34 mouse cellular contexts compared by ENCODE assay signal in genomic region chr2:154786776-154787175, GRCm38 (mm10). TPM values are rescaled to one million over a fixed set of nuclear protein-coding genes. Genes with fewer than 3 reads are reported as not detected.
DNase-seq lines count a peak whose midpoint lies in the region; ATAC-seq and TF ChIP-seq lines count a peak whose summit lies in the region.
"Had no signal": no experiment of that assay in that cellular context is flagged by ENCODE, and none has a peak within 500 bp of the region (broad histone marks: within the 10 kb centered on the region; RNA-seq: fewer than 3 reads in every experiment).

No protein-coding gene starts in this region.

- WGBS in liver, embryonic 12.5 days (ENCODE audit: insufficient replicate concordance): 70% methylated on average over 11 of the region's 11 CpGs
- 86% methylated on average over 11 of the region's 11 CpGs for WGBS in embryonic facial prominence, embryonic 10.5 days

- H3K4me3 ChIP-seq in erythroblast, embryonic 14.5 days (replicated peaks): peak overlapping the region; percentile 50
- H3K4me3 ChIP-seq in E14TG2a.4 (replicated peaks; ENCODE audit: low read length) (peak overlapping the region; percentile 17; the same call in 1 of the 2 replicates), MEL (ENCODE audit: control insufficient read depth in 1 of 2, insufficient read depth in 1 of 2, low read depth in 2 of 2, low read length in 2 of 2) (no peak overlapping the region)
- no peak overlapping the region for H3K4me3 ChIP-seq in liver, embryonic 12.5 days
- no peak overlapping the region for H3K4me3 ChIP-seq in embryonic facial prominence, embryonic 10.5 days
- H3K4me3 ChIP-seq: heart, adult 2 months; heart, embryonic 15.5 days; layer of hippocampus, adult 2 months; limb, embryonic 12.5 days; midbrain, embryonic 12.5 days; neural tube, embryonic 15.5 days had no signal

- peak overlapping the region; percentile 56 for H3K4me2 ChIP-seq in liver, embryonic 12.5 days
- H3K4me2 ChIP-seq: heart, embryonic 15.5 days; hindbrain, embryonic 14.5 days; limb, embryonic 12.5 days; midbrain, embryonic 12.5 days; neural tube, embryonic 15.5 days had no signal

- TF ChIP-seq RAD21 in MEL (IDR thresholded peaks at IDR 0.05; ENCODE audit: low read depth, low read length): no peak

- peaks cover 71% of the 10 kb centered on the region for H3K4me1 ChIP-seq in erythroblast, embryonic 14.5 days (ENCODE audit: control insufficient read depth)
- H3K4me1 ChIP-seq in E14TG2a.4 (replicated peaks; ENCODE audit: low read depth, low read length) (peaks cover 41% of the 10 kb centered on the region), MEL (ENCODE audit: control insufficient read depth in 1 of 2, insufficient read depth in 2 of 2, low read length in 2 of 2) (peaks cover 9 to 20% of the 10 kb centered on the region in 2 experiments)
- H3K4me1 ChIP-seq in liver, embryonic 12.5 days: peaks cover 61% of the 10 kb centered on the region
- H3K4me1 ChIP-seq in embryonic facial prominence, embryonic 10.5 days: peaks cover 37% of the 10 kb centered on the region

- no peak for TF ChIP-seq POLR2A in MEL (IDR thresholded peaks at IDR 0.05; ENCODE audit: control insufficient read depth in 1 of 2, insufficient read depth in 1 of 2, low read depth in 1 of 2, low read length in 2 of 2, poor library complexity in 1 of 2)

- H3K9me3 ChIP-seq in erythroblast, embryonic 14.5 days (ENCODE audit: control insufficient read depth, low read length): no peaks in the 10 kb centered on the region
- H3K9me3 ChIP-seq in E14TG2a.4 (ENCODE audit: low read length): no peaks in the 10 kb centered on the region
- no peaks in the 10 kb centered on the region for H3K9me3 ChIP-seq in MEL (replicated peaks; ENCODE audit: insufficient read depth, low read length)
- no peaks in the 10 kb centered on the region for H3K9me3 ChIP-seq in liver, embryonic 12.5 days (replicated peaks)
- no peaks in the 10 kb centered on the region for H3K9me3 ChIP-seq in embryonic facial prominence, embryonic 10.5 days
- H3K9me3 ChIP-seq: heart, embryonic 15.5 days; limb, embryonic 12.5 days; midbrain, embryonic 12.5 days; neural tube, embryonic 15.5 days had no signal

- no peak overlapping the region for H3K9ac ChIP-seq in MEL (ENCODE audit: control insufficient read depth, low read depth, low read length, poor library complexity, severe bottlenecking)
- peak overlapping the region; percentile 15 for H3K9ac ChIP-seq in liver, embryonic 12.5 days
- H3K9ac ChIP-seq: forebrain, postnatal 0 days; heart, embryonic 15.5 days; hindbrain, embryonic 14.5 days; limb, embryonic 12.5 days; midbrain, embryonic 12.5 days; neural tube, embryonic 15.5 days had no signal

- no peaks in the 10 kb centered on the region; the same call in 1 of the 2 replicates for H3K36me3 ChIP-seq in erythroblast, embryonic 14.5 days (ENCODE audit: control insufficient read depth)
- H3K36me3 ChIP-seq in E14TG2a.4 (ENCODE audit: insufficient read depth, low read length) (no peaks in the 10 kb centered on the region), MEL (ENCODE audit: control insufficient read depth in 1 of 2, insufficient read depth in 2 of 2, low read length in 2 of 2) (peaks cover 0 to 18% of the 10 kb centered on the region in 2 experiments; a peak in 2 of 4 replicates)
- H3K36me3 ChIP-seq in liver, embryonic 12.5 days: no peaks in the 10 kb centered on the region
- no peaks in the 10 kb centered on the region for H3K36me3 ChIP-seq in embryonic facial prominence, embryonic 10.5 days (replicated peaks)
- H3K36me3 ChIP-seq: heart, embryonic 15.5 days; limb, embryonic 12.5 days; midbrain, embryonic 12.5 days; neural tube, embryonic 15.5 days had no signal

- peak; percentile 35 for DNase-seq in MEL (ENCODE audit: low read depth, low spot score)
- DNase-seq in embryonic facial prominence, embryonic 10.5 days (ENCODE audit: low spot score): no peak
- DNase-seq in thymus, postnatal 36 days: no peak
- DNase-seq in urinary bladder, adult 2 months (ENCODE audit: low spot score): no peak
- DNase-seq: adrenal gland, postnatal 14 days; cerebellum, adult 9-10 months; forebrain, postnatal 0 days; gastrocnemius, postnatal 25 days; heart, adult 2 months; heart, postnatal 4 days; kidney, adult 8-10 months; kidney, postnatal 14 days; lung, adult 2 months; lung, postnatal 14 days; thymus, adult 18-20 months had no signal

- no peak for TF ChIP-seq EP300 in MEL (IDR thresholded peaks at IDR 0.05; ENCODE audit: low read depth in 1 of 2, low read length in 2 of 2)

- peaks cover 7% of the 10 kb centered on the region for H3K79me2 ChIP-seq in MEL (ENCODE audit: control insufficient read depth, insufficient read depth, low read length, poor library complexity)

- H3K27me3 ChIP-seq in erythroblast, embryonic 14.5 days (ENCODE audit: control insufficient read depth): peaks cover 3% of the 10 kb centered on the region
- peaks cover 12% of the 10 kb centered on the region for H3K27me3 ChIP-seq in E14TG2a.4 (ENCODE audit: insufficient read depth, low read length)
- H3K27me3 ChIP-seq in MEL (ENCODE audit: control insufficient read depth in 1 of 2, insufficient read depth in 2 of 2, low read length in 2 of 2): no peaks in the 10 kb centered on the region
- peaks cover 8% of the 10 kb centered on the region for H3K27me3 ChIP-seq in liver, embryonic 12.5 days (replicated peaks)
- H3K27me3 ChIP-seq in embryonic facial prominence, embryonic 10.5 days (replicated peaks; ENCODE audit: low read depth, poor library complexity, severe bottlenecking): no peaks in the 10 kb centered on the region
- H3K27me3 ChIP-seq: CH12.LX; heart, embryonic 15.5 days; limb, embryonic 12.5 days; midbrain, embryonic 12.5 days; neural tube, embryonic 15.5 days had no signal

- H3K27ac ChIP-seq in MEL (ENCODE audit: control insufficient read depth, low read depth, low read length): no peak overlapping the region
- peak overlapping the region; percentile 86 for H3K27ac ChIP-seq in liver, embryonic 12.5 days
- H3K27ac ChIP-seq in embryonic facial prominence, embryonic 10.5 days (replicated peaks): no peak overlapping the region
- H3K27ac ChIP-seq: heart, adult 2 months; heart, embryonic 15.5 days; hindbrain, embryonic 14.5 days; layer of hippocampus, adult 2 months; limb, embryonic 12.5 days; midbrain, embryonic 12.5 days; neural tube, embryonic 15.5 days had no signal

- no peak for ATAC-seq in erythroblast, adult 5-6 weeks (replicated peaks; ENCODE audit: low FRiP score, poor library complexity, severe bottlenecking)
- no peak for ATAC-seq in liver, embryonic 12.5 days
- ATAC-seq: forebrain, postnatal 0 days had no signal

- TF ChIP-seq CTCF in E14TG2a.4 (conservative IDR thresholded peaks at IDR 0.05; ENCODE audit: low read length) (no peak), MEL (IDR thresholded peaks at IDR 0.05 in 2 of 3, conservative IDR thresholded peaks at IDR 0.05 in 1 of 3; ENCODE audit: control insufficient read depth in 1 of 3, insufficient read depth in 1 of 3, low read depth in 2 of 3, low read length in 3 of 3, poor library complexity in 1 of 3, severe bottlenecking in 1 of 3) (no peak)

TF ChIP-seq in MEL, 35 proteins besides CTCF, POLR2A, EP300 and RAD21:
- TF ChIP-seq UBTF (IDR thresholded peaks at IDR 0.05; ENCODE audit: borderline replicate concordance, insufficient read depth, low read depth, low read length): no peak
- no peak for TF ChIP-seq GATA1 (IDR thresholded peaks at IDR 0.05; ENCODE audit: low read depth, low read length)
- peak; percentile 45; the same call in 1 of the 2 replicates for TF ChIP-seq MAX (IDR thresholded peaks at IDR 0.05; ENCODE audit: low read length)
TF ChIP-seq in MEL: peak in this region for 1.

RNA-seq across cellular contexts. Expression of gene Raly, which starts 4.1 kb away (rescaled TPM):
- polyA plus RNA-seq in erythroblast, embryonic 14.5 days (2012): 135 and 142 TPM in 2 replicates
- 31.1 and 38.2 TPM in 2 replicates for total RNA-seq in erythroblast, adult 5-6 weeks (2015; ENCODE audit: low replicate concordance)
- 51.7 and 77.5 TPM in 2 replicates for total RNA-seq in erythroblast, adult 5-6 weeks (2017; ENCODE audit: low replicate concordance)
- 214 and 237 TPM in 2 replicates for total RNA-seq in MEL (2012; rRNA removed)
- 100 to 1,000 TPM in 1 of 2 experiments, not detected in 1; 407 TPM for polyA plus RNA-seq in MEL (2012; ENCODE audit: insufficient read depth in 1 of 2, insufficient read length in 2 of 2, low read depth in 1 of 2, low replicate concordance in 2 of 2, missing spikeins in 1 of 2)
- 29.6 and 37.1 TPM in 2 replicates for polyA plus RNA-seq in liver, embryonic 12.5 days (2016; fragmentation: Nextera tagmentation; extraction: Ambion mirVana)
- polyA plus RNA-seq in embryonic facial prominence, embryonic 10.5 days (2016; fragmentation: Nextera tagmentation; extraction: Ambion mirVana): 52.8 and 53.1 TPM in 2 replicates
- 196 and 218 TPM in 2 replicates for polyA plus RNA-seq in urinary bladder, adult 2 months (2012; rRNA removed)

RNA-seq across cellular contexts. Expression of gene a, which starts 4.4 kb away (rescaled TPM):
- not detected in 2 replicates for polyA plus RNA-seq in erythroblast, embryonic 14.5 days (2012)
- total RNA-seq in erythroblast, adult 5-6 weeks (2015; ENCODE audit: low replicate concordance): not detected in 2 replicates
- not detected in 2 replicates for total RNA-seq in erythroblast, adult 5-6 weeks (2017; ENCODE audit: low replicate concordance)
- total RNA-seq in MEL (2012; rRNA removed): not detected in 2 replicates
- polyA plus RNA-seq in MEL (2012; ENCODE audit: insufficient read depth in 1 of 2, insufficient read length in 2 of 2, low read depth in 1 of 2, low replicate concordance in 2 of 2, missing spikeins in 1 of 2): not detected
- polyA plus RNA-seq in liver, embryonic 12.5 days (2016; fragmentation: Nextera tagmentation; extraction: Ambion mirVana): 0.29 and 0.36 TPM in 2 replicates
- polyA plus RNA-seq in embryonic facial prominence, embryonic 10.5 days (2016; fragmentation: Nextera tagmentation; extraction: Ambion mirVana): 1.5 and 2.3 TPM in 2 replicates
- not detected in 2 replicates for polyA plus RNA-seq in urinary bladder, adult 2 months (2012; rRNA removed)
- total RNA-seq: adrenal gland, postnatal 14 days; common myeloid progenitor, adult 5-6 weeks; gastrocnemius, postnatal 25 days; heart, adult 2 months; heart, postnatal 4 days; layer of hippocampus, adult 2 months; layer of hippocampus, postnatal 25 days; left cerebral cortex, postnatal 14 days; megakaryocyte, adult 5-6 weeks had no signal
- polyA plus RNA-seq: heart, adult 2 months; lung, adult 2 months; spleen, adult 2 months; stomach, embryonic 14.5 days had no signal

RNA-seq across cellular contexts. Expression of gene Gm14214, which starts 16.9 kb away (rescaled TPM):
- not detected in 2 replicates for polyA plus RNA-seq in erythroblast, embryonic 14.5 days (2012)
- not detected in 2 replicates for total RNA-seq in erythroblast, adult 5-6 weeks (2015; ENCODE audit: low replicate concordance)
- not detected in 2 replicates for total RNA-seq in erythroblast, adult 5-6 weeks (2017; ENCODE audit: low replicate concordance)
- not detected in 2 replicates for total RNA-seq in MEL (2012; rRNA removed)
- polyA plus RNA-seq in MEL (2012; ENCODE audit: insufficient read depth in 1 of 2, insufficient read length in 2 of 2, low read depth in 1 of 2, low replicate concordance in 2 of 2, missing spikeins in 1 of 2): under 1 TPM in 1 of 2 experiments, not detected in 1; 0.17 TPM
- polyA plus RNA-seq in liver, embryonic 12.5 days (2016; fragmentation: Nextera tagmentation; extraction: Ambion mirVana): not detected in 2 replicates
- polyA plus RNA-seq in embryonic facial prominence, embryonic 10.5 days (2016; fragmentation: Nextera tagmentation; extraction: Ambion mirVana): not detected in 2 replicates
- not detected in 2 replicates for polyA plus RNA-seq in urinary bladder, adult 2 months (2012; rRNA removed)
- total RNA-seq: adrenal gland, postnatal 14 days; CH12.LX; common myeloid progenitor, adult 5-6 weeks; forebrain, postnatal 0 days; gastrocnemius, postnatal 25 days; heart, adult 2 months; heart, postnatal 4 days; layer of hippocampus, adult 2 months; layer of hippocampus, postnatal 25 days; left cerebral cortex, postnatal 14 days; megakaryocyte, adult 5-6 weeks had no signal
- polyA plus RNA-seq: forebrain, embryonic 11.5 days; forebrain, postnatal 0 days; heart, adult 2 months; heart, embryonic 15.5 days; hindbrain, embryonic 14.5 days; intestine, embryonic 14.5 days; limb, embryonic 12.5 days; lung, adult 2 months; midbrain, embryonic 12.5 days; neural tube, embryonic 15.5 days; spleen, adult 2 months; stomach, embryonic 14.5 days had no signal

Comparison
In these comparisons a context has a peak if more than half of its experiments do, and no peak if none do; other contexts are left out.
1. H3K4me3 ChIP-seq: peak in erythroblast, embryonic 14.5 days (single experiment) and E14TG2a.4 (single experiment); none in MEL (0 of 2), liver, embryonic 12.5 days (single experiment) and embryonic facial prominence, embryonic 10.5 days (single experiment).